Mouse (Mus musculus): ENCODE data around the gene Sfxn5.

The Sfxn5 gene

GRCm38 (mm10) chr6:85332351-85332999, 747 bp downstream of the Sfxn5 start:
- DNase-seq, result peak; percentile 78

DNA sequence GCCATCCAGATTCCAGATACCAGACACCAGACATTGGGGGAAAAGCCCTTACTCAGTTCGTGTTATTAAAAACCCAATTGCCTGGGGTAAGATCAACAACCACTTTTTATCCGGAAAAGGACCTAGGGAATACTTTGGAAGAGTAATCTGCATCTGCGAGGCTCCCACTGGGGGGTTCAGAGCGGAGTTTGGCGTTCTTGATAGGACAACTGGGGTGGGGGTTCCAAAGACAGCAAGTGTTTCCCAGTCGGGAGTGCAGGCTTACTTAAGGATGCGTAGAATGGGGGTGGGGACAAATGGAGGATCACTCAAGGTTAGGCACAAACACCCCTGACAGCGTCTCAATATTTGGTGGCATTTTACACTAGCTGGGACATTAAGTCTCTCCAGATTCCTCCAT, 1.5 kb downstream of the Sfxn5 start:
- peak; percentile 67 for DNase-seq

GRCm38 (mm10) chr6:85331221-85331735, 1.9 kb downstream of the Sfxn5 start:
- peak; percentile 81 for DNase-seq

GRCm38 (mm10) chr6:85329666-85330185, 3.5 kb downstream of the Sfxn5 start:
- DNase-seq, result no peak

DNA sequence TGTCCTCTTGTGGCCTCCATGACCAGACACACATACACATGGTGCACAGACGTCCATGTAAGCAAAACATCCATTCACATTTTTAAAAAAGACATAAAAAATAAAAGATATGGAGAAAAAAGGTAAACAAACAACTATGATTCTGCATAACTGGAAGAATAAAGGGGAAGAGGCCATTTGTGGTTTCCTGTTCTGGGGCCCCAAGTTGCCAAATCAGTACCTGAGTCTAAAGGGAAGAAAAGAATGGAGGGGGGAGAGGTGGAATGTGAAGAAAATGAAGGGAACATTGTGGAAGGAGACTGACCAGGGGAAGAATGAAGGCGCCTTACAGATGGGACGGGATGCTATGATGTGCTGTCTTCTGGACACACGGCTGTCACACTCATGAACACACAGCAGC, 6.7 kb downstream of the Sfxn5 start:
- no peak for DNase-seq

DNA sequence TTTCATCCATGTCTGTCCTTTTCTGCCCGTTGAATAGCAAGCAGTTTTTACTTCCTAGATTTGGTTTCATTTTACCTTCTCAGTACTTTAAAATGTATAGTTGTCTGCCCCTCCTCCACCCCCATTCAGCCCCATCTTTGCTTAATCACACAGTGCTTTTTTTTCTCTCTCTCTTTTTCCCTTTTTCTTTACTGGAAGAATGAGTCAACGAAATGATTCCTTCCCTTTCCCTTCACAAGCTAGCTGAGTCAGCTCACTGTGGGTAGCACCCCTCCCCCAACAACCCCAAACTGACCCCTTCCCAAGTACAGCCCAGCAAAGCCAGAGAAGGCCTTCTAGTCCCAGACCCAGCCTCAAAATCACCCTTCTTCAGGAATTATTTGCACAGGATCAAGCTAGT, 8.1 kb downstream of the Sfxn5 start:
- no peak for DNase-seq

DNA sequence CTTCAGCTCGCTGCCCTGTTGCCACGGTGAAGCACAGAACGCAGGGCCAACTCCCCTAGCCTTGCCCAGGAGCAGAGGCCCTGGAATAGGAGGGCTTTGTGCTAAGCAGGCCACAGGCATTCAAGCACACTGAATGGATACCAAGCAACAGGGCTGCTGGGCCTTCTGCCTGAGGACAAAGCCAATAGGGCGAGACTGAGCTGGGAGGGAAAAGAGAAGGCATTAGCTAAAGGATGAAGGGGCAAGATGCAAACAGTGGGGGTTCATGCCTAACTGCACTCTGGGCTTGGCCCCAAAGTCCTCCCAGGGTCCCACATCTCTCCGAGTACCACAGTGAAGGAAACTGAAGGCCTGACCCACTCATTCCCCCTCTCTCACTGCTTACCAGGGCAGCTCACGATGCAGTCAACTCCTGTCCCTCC, 12.8 kb downstream of the Sfxn5 start:
- DNase-seq, result peak; percentile 62

GRCm38 (mm10) chr6:85316211-85316610, 17.0 kb downstream of the Sfxn5 start:
- no peak for DNase-seq

DNA sequence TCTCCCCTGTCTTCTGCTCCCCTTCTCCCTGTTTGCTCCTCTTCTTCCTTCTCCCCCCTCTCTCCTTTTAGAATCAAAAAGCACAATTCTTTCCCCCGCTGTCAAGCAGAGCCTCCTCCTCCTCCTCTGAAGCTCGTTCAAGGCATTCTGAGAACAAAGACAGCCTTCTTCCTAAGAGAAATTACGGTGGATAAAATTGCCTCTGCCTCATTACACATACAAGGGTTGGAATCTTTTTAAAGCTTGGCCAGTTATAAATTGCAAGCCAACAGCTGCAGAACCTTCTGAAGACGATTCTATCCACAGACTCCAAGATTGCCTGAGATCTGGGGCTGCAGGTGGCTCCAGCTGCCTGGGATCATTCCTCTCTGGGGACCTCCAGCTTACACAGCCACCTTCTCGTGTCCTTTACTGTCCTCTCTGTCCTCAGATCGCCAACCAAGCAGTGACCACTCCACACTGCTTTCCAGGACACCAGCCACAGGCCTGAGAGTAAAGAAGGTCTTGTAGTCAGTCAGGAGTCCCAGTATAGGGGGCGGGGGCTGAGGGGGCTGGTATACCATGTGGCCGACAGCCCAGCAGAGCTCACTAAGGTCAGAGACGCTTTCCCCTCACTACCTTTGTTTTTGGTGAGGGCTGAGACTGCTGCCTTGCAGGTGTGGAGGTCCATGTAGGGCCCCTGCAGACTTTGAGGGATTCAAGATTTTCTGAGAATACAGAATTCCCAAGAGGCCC, 19.0 kb downstream of the Sfxn5 start:
- no peak for DNase-seq

DNA sequence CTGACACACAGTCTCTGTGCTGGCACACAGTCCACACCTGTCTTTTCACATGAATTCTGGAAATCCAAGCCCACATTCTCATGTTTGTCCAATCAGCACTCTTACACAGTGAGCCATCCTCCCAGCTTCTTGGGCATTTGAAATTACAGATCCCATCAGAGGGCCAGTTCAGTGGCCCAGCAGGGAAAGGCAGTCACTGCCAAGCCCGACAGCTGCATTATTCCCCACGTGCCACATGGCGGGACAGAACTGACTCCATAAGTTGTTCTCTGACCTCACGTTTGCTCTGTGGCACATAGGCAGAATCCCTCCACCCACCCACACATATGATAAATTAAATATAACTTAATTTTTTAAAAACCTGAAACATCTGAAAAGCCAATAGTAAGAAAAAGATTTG, 25.3 kb downstream of the Sfxn5 start:
- DNase-seq, result no peak

DNA sequence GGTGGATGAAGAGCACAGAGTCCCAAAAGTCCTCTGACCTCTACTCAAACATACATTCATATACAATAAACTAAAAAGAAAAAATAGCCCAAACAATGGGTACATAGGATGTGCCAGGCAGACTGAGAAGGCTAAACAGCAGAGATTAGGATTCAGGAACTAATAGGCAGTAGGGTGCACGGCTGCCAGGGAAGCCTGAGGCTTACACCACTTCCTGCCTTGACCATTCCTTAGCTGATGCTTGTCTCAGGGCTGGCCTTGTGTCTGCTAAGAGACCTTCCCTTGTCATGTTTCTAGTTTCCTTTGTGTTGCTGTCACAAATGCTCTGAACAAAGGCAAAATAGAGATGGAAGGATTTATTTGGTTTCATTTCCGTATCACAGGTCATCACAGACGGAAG, 26.8 kb downstream of the Sfxn5 start:
- no peak for DNase-seq

GRCm38 (mm10) chr6:85305826-85306225, 27.4 kb downstream of the Sfxn5 start:
- no peak for DNase-seq

DNA sequence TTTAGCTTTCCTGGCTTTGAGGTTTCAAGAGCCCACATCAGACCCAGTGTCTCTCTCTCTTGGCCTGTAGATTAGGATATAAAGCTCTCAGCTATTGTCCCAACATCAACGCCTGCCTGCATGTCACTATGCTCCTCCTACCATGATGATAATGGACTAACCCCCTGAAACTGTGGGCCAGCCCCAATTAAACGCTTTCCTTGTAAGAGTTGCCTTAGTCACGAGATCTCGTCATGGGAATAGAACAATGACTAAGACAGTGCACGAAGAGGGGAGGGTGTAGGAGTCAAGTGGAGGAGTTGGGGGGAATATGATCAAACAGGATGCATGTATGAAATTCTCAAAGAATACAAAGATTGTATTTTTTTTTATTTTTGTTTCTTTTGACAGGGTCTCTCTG, 28.3 kb downstream of the Sfxn5 start:
- no peak for DNase-seq

GRCm38 (mm10) chr6:85302326-85303055, 30.7 kb downstream of the Sfxn5 start:
- peak; percentile 87 for DNase-seq

DNA sequence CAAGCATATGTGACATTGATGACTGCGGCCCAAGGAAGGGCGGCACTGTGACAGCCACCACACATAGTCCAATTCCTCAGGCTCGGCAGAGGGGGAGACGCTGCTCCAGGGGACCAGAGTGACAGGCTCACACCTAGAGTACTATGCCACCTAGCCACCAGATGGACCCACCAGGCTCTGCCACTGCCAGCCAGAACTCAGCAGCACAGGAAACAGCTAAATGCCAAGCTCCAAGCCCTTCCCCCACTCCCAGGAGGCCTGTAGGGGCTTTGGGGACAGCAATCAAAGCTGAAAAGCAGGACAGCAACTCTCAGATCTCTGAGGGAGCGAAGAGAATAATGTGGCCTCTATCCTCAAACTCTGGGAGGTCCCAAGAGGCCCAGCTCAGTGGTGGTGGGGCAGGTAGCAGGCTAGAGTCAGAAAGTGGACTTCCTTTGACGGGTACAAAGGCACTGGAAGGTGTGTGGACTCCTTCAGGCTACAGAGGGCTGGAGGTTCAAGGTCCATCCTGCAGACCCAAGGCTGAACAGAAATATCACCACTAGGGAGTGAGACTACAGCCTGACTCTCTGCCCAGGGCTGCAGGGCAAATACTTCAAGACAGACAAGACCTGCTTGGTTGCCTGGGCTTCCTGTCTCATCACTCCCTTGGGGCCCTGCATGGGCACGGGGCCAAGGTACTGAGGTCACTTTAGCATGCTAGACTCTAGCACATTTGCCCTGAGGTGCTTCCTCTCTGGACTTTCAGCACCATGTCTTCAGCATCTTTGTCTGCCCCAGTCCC, 37.6 kb downstream of the Sfxn5 start:
- peak; percentile 50 for DNase-seq

GRCm38 (mm10) chr6:85294004-85294379, 39.2 kb downstream of the Sfxn5 start:
- DNase-seq, result no peak

DNA sequence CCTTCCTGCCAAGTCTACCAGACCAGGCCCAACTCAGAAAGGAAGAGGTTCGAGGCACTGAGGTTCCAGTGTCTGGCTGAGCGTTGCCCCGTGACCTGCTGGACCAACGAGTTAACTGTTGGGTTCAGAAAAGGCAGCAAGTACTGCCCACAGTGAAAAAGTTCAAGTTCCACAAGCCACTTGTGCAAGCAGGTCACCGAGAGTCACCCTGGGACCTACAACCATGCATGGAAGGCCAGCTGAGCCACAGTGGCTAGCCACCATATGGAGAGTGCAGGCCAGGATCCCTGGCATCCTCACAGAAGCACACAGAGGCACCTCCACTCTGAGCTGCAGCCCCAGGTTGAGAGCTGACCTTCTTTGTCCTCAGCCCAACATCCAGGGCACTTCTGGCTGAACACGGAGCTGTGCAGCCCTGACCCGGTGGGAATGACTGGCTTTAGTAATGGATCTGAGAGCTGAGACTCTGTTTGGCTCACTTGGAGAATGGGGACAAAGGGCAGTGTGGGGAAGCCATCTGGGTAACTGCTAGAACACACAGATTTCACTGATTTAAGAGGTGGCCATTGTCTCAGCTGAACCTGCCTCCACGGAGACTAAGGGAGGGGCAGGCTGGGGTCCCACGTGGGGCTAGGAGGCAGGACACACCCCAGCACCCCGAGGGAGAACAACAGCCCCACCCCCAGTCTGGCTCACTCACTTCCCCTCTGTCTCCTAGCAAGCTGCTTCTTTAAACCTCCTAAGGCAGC, 39.8 kb downstream of the Sfxn5 start:
- peak; percentile 26 for DNase-seq

DNA sequence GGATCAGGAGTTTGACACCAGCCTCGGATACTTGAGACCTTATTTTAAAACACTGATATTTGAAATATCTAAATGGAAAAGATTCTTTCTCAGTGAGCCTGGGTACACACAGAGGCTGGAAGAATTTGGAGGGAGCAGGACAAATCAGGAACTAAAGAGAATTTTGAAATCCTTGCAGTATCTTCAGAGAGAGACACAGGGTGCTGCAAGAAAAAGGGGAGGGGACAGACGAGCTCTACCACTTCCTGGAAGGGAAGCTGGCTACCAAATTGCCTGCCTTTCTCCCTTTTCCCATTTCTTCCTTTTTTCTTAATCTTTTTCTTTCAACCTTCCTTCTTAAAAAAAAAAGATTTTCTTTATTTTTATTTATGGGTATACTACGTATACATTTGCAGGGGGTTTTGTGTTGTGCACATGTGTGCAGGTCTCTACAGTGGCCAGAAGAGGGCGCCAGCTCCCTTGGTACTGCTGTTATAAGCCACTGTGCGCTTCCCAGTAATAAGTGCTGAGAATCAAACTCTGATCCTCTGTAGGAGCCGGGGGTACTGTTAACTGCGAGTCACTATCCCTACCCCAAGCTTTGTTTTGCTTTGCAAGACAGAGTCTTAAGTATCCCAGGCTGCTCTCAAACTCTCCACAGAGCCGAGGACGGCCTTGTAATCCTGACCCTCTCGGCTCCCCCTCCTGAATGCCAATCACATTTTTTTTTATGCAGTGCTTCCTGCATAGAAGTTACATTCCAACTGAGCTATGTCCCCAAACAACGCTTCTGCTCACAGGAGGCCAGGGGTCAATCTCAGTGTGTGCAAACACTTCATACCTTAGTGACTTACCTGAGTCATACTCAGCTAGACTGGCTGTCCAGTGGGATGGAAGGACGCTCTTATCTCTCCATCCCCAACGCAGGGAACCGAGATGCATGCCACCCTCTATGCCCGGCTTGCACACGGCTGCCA, 42.1 kb downstream of the Sfxn5 start:
- DNase-seq, result no peak

GRCm38 (mm10) chr6:85288193-85288857, 44.9 kb downstream of the Sfxn5 start:
- DNase-seq, result no peak
